Mouse (Mus musculus): ENCODE data around the gene Golga2. TPM values are rescaled to one million over a fixed set of nuclear protein-coding genes. Genes with fewer than 3 reads are reported as not detected.

The Golga2 gene
- total and polyA plus RNA-seq, 2 experiments from 2014 or later: 23.4 to 46.7 TPM

DNA sequence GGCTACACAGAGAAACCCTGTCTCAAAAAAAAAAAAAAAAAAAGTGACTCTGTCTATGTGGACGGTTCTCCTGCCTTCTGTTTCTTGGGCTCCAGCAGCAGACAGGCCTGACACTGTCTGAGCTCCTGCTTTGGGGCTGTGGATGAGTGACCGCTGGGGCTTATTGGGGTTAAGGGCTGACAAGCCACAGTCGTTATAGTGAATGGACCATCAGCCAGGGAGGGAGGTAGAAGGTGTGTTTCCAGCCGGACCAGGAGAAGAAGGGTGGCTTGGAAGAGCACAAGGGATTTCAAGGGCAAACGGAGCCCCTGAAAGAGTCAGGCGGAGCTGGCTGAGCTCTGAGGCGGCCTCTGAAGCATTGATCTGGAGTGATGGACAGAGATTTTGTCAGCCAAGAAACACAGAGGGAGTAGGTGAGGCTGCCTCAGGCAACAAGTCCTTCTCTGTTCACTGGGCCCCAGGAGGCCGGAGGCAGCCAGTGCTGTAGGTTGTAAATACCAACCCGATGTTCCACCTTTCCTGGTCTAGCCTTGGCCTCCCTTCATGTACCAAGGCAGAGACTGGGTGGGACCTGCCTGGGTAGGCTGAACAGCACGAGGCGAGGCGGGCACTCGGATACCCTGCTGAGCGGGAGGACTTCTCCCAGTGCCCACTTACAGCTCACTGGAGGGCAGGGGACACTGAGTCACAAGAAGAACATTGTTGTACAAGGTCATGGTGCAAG lies 57.6 kb downstream of the Golga2 start:
- H3K36me3 ChIP-seq (replicated peaks; ENCODE audit: control insufficient read depth, insufficient read depth, low read length): no peaks in the 10 kb centered on the region
- no peaks in the 10 kb centered on the region for H3K9me3 ChIP-seq (replicated peaks; ENCODE audit: control insufficient read depth, low read length)
- ATAC-seq (ENCODE audit: insufficient read depth, low read depth) (no peak), DNase-seq (ENCODE audit: low spot score) (no peak)
- TF ChIP-seq CTCF (IDR thresholded peaks at IDR 0.05; ENCODE audit: low read depth) (no peak), EP300 (IDR thresholded peaks at IDR 0.05; ENCODE audit: low read depth) (no peak)
- H3K9ac ChIP-seq (replicated peaks; ENCODE audit: low read depth, low read length): no peak overlapping the region
- no peaks in the 10 kb centered on the region for H3K4me1 ChIP-seq (ENCODE audit: control insufficient read depth, insufficient read depth)
- 69% methylated on average over 14 of the region's 14 CpGs for WGBS
- H3K27me3 ChIP-seq (ENCODE audit: control insufficient read depth, insufficient read depth, low read length): 0 out of 2 replicates have a peak, but pooled peaks cover 8% of the 10 kb centered on the region
- H3K4me2 ChIP-seq (ENCODE audit: low read depth, low read length): no peak overlapping the region
- no peak overlapping the region for H3K4me3 ChIP-seq (ENCODE audit: low read depth, low read length)
- no peak overlapping the region for H3K27ac ChIP-seq (ENCODE audit: low read depth)

- no peaks in the 10 kb centered on the region for H3K4me1 ChIP-seq (ENCODE audit: control insufficient read depth, insufficient read depth)
- no peak overlapping the region for H3K4me3 ChIP-seq (ENCODE audit: low read depth, low read length)
- no peaks in the 10 kb centered on the region for H3K36me3 ChIP-seq (replicated peaks; ENCODE audit: control insufficient read depth, insufficient read depth, low read length)
- H3K9ac ChIP-seq (replicated peaks; ENCODE audit: low read depth, low read length): no peak overlapping the region
- DNase-seq (ENCODE audit: low spot score): no peak
- no peaks in the 10 kb centered on the region for H3K9me3 ChIP-seq (replicated peaks; ENCODE audit: control insufficient read depth, low read length)
- H3K27ac ChIP-seq (ENCODE audit: low read depth): no peak overlapping the region
- H3K27me3 ChIP-seq (ENCODE audit: control insufficient read depth, insufficient read depth, low read length): peaks cover 22% of the 10 kb centered on the region
- H3K4me2 ChIP-seq (ENCODE audit: low read depth, low read length): no peak overlapping the region
- no peak for ATAC-seq (ENCODE audit: insufficient read depth, low read depth)
- TF ChIP-seq EP300 (IDR thresholded peaks at IDR 0.05; ENCODE audit: low read depth) (no peak), CTCF (IDR thresholded peaks at IDR 0.05; ENCODE audit: low read depth) (no peak)
- 61% methylated on average over 6 of the region's 6 CpGs for WGBS
These were observed 59.8 kb downstream of the Golga2 start for GRCm38 (mm10) chr2:32347019-32347418.

DNA sequence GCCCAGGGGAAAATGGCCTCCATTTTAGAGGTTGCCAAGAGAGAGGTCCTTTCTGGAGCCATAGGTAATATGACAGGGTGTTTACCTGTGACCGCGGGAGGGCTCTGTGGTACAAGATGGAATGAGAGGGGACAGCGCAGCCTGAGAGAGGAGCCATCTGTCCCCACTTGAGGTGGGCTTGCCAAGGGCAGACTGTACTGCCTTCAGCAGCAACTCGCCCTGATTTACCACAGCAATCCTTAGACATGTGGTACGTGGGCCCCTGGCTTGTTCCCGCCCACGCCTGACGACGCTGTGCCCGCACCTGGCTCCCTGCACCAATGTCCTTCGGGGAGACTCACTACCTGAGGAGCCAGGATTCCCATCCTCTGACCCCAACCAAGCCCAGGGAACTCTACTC lies 61.1 kb downstream of the Golga2 start:
- H3K9me3 ChIP-seq (replicated peaks; ENCODE audit: control insufficient read depth, low read length): no peaks in the 10 kb centered on the region
- H3K36me3 ChIP-seq (replicated peaks; ENCODE audit: control insufficient read depth, insufficient read depth, low read length): no peaks in the 10 kb centered on the region
- peaks cover 30% of the 10 kb centered on the region for H3K27me3 ChIP-seq (ENCODE audit: control insufficient read depth, insufficient read depth, low read length)
- no peak overlapping the region for H3K9ac ChIP-seq (replicated peaks; ENCODE audit: low read depth, low read length)
- 78% methylated on average over 11 of the region's 11 CpGs for WGBS
- ATAC-seq (ENCODE audit: insufficient read depth, low read depth) (no peak), DNase-seq (ENCODE audit: low spot score) (no peak)
- TF ChIP-seq CTCF (IDR thresholded peaks at IDR 0.05; ENCODE audit: low read depth) (no peak), EP300 (IDR thresholded peaks at IDR 0.05; ENCODE audit: low read depth) (no peak)
- H3K4me1 ChIP-seq (ENCODE audit: control insufficient read depth, insufficient read depth): peaks cover 4% of the 10 kb centered on the region; the same call in 1 of the 2 replicates
- no peak overlapping the region for H3K4me2 ChIP-seq (ENCODE audit: low read depth, low read length)
- no peak overlapping the region for H3K4me3 ChIP-seq (ENCODE audit: low read depth, low read length)
- H3K27ac ChIP-seq (ENCODE audit: low read depth): no peak overlapping the region

DNA sequence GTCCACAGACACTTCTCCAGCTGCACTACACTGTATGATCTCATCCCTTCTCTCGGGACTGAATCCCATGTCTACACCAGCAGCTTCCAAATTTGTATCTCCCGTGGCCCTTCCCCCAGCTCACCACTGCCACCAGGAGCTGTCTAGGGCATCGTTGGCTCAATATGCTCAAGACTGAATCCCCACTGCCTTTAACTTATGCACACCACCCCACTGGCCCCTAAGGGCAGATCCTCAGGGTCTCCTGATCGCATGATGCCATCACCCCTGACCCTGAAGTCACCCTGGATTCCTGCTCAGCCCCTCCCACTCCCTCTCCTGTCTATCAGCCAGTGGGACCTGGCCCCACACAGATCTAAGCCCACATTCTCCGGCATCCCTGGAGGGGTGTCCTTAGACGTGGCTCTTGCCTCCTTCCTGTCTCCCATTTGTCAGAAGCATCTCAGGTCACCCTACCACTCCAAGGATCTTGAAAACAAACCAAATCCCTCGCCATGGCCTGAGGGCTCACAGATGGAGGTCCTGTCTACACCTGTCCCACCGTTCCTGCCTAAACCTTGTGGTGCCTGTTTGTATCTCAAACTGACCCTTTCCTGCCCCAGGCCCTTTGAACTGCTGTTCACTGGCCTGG lies 62.6 kb downstream of the Golga2 start:
- Histone ChIP-seq H3K4me1 (ENCODE audit: control insufficient read depth, insufficient read depth) (peaks cover 4% of the 10 kb centered on the region; the same call in 1 of the 2 replicates), H3K36me3 (replicated peaks; ENCODE audit: control insufficient read depth, insufficient read depth, low read length) (no peaks in the 10 kb centered on the region), H3K4me3 (ENCODE audit: low read depth, low read length) (no peak overlapping the region), H3K4me2 (ENCODE audit: low read depth, low read length) (no peak overlapping the region), H3K9me3 (replicated peaks; ENCODE audit: control insufficient read depth, low read length) (no peaks in the 10 kb centered on the region), H3K27ac (ENCODE audit: low read depth) (no peak overlapping the region), H3K27me3 (ENCODE audit: control insufficient read depth, insufficient read depth, low read length) (peaks cover 30% of the 10 kb centered on the region), H3K9ac (replicated peaks; ENCODE audit: low read depth, low read length) (no peak overlapping the region)
- TF ChIP-seq CTCF (IDR thresholded peaks at IDR 0.05; ENCODE audit: low read depth): no peak
- no peak for TF ChIP-seq EP300 (IDR thresholded peaks at IDR 0.05; ENCODE audit: low read depth)
- 49% methylated on average over 8 of the region's 8 CpGs for WGBS
- ATAC-seq (ENCODE audit: insufficient read depth, low read depth) (no peak), DNase-seq (ENCODE audit: low spot score) (no peak)

DNA sequence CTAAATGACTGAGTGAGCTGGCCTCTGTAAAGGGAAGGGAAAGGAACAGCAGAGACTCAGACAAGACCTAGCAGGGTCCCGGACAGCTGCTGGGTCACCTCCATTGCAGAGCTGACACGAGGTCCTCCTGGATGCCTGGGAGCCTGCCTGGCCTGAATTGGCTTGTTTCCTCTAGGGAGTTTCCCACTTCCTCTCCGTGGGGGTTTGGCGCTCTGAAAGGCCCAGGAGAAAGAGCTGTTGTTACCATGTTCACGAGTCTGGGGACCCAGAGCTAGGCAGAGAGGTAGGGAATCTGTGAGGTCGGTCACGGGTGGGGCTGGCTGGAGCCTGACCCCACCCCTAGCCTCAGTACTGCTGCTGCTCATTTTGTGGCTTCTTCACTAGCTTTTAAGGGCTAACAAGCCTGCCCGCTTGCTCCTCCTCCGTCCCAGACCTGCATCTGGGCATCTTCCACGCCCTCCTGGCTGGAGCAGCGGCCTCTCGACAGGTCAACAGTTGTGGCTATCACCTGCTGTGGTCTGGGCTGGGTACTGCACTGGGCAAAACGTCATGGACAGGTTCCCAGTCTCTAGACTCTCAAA lies 63.4 kb downstream of the Golga2 start:
- no peak for DNase-seq (ENCODE audit: low spot score)
- H3K4me1 ChIP-seq (ENCODE audit: control insufficient read depth, insufficient read depth): peaks cover 4% of the 10 kb centered on the region; the same call in 1 of the 2 replicates
- ATAC-seq (ENCODE audit: insufficient read depth, low read depth): no peak

More for the DNA sequence above, 63.4 kb downstream of the Golga2 start:
- WGBS: 54% methylated on average over 13 of the region's 13 CpGs
- Histone ChIP-seq H3K9me3 (replicated peaks; ENCODE audit: control insufficient read depth, low read length) (no peaks in the 10 kb centered on the region), H3K4me2 (ENCODE audit: low read depth, low read length) (no peak overlapping the region), H3K9ac (replicated peaks; ENCODE audit: low read depth, low read length) (no peak overlapping the region), H3K36me3 (replicated peaks; ENCODE audit: control insufficient read depth, insufficient read depth, low read length) (no peaks in the 10 kb centered on the region), H3K4me3 (ENCODE audit: low read depth, low read length) (no peak overlapping the region), H3K27ac (ENCODE audit: low read depth) (no peak overlapping the region), H3K27me3 (ENCODE audit: control insufficient read depth, insufficient read depth, low read length) (peaks cover 30% of the 10 kb centered on the region)
- no peak for TF ChIP-seq CTCF (IDR thresholded peaks at IDR 0.05; ENCODE audit: low read depth)
- no peak for TF ChIP-seq EP300 (IDR thresholded peaks at IDR 0.05; ENCODE audit: low read depth)

All from heart, postnatal 0 days (tissue).